Mouse (Mus musculus): ENCODE results near the gene Zfp382.
"Not testable (repeated sequence)": the region's sequence is repeated elsewhere in the genome, so short reads cannot be mapped to it uniquely, and the experiment has no call there.

Zfp382 gene

DNA sequence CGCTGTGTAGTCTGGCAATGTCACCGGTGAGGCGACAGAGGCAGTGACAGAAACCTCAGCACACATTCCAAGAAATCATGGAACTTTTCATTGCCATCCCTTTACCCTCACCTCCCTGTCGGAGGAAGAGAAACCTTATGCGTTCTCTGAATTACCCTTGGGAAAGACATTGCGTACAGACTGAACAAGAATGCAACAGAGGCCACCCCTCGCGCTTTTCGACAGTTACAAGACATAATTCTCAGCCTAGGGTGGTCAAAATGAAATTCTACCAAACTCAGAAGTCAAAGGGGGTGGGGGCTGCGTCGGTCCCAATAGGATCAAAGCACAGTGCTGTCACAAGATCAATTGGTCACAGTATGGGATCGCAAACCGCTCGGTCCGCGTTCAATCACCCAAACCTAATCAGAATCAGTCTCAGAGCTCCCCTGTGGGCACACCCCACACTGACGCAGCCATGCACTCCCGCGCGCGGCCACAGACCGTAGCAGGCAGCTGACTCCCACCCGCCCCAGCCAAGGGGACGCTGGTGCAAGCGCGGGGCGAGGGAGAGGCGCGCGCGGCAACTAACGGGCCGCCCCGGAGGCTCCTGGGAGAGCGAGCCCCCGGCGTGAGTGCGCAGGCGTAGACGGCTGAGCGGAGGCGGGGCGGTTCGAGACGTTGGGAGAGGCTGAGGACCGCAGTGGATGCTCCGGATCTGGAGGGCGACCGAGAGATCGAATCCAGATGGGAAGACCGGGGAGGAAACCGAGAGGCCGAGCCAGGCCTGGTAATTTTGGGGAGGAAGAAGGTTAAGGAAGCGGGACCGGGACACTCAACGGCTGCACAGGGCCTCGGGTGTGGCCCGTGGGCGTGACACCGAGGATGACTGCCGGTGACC, at the start of gene Zfp382:
Gene Zfp382 (plus strand): TSS at position 635 of the 880 bp plus-strand sequence.
- DNase-seq (ENCODE audit: low spot score), result peak; percentile 83

DNA sequence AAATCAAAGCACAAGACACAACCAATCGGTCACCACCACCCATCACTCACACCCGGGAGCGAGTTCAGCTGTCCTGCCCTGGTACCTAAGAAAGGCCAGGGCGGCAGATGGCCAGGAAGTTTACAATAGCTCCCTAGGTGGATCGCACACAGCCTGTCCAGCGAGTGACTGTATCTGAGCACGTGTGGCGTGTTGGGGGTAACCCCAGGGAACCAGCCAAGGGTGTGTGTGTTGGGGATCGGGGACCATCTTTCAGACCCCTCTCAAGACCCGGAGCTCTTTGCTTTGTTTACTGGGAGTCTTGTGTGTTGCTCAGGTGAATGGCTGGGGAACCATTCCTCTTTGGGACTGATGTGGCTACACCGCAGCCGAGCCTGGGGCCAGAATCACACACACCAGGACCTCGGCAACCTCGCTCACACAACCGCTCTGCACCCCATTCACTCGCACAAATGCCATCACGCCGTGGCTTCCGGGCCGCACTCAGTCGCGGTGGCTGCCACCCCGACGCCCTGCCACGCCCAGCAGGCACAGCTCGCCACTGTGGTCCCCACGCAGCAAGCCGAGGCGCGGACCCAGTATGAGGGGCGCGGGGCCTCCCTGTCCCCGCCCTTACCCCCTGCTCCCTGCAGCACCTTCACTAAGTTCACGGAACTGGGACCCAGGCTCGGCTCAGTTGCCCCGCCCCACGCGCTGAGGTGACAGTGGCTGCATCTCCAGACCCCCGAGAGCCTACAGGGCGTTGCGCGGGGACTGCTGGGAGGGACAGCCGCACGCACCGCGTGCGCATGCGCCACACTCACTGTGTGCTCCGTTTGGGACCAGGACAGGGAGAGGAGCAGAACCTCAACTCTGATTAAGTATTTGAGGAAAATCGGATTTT, 49.4 kb upstream of the Zfp382 start, which contains the start of gene Zfp82:
Gene Zfp82 (minus strand): TSS at position 755 of the 883 bp plus-strand sequence.
- DNase-seq (ENCODE audit: low spot score), result peak; percentile 73

DNA sequence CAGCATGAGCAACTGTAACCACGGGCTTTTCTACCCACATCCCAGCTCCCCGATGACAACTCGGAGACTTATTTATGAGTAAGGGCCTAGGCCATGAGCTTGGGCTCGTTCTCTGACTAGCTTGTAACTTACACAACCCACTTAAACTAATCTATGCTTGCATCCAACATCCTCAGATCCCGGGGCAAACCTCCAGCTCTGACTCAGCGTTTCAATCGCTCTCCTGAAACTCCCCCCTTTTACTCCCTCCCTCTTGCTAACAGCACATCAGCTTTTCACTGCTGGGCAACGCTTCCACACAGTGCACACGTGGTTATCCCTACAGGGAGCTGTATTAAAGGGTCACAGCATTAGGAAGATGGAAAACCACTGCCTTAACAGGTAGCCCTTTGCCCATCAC, 35.2 kb upstream of the Zfp382 start:
- no peak for DNase-seq (ENCODE audit: low spot score)

DNA sequence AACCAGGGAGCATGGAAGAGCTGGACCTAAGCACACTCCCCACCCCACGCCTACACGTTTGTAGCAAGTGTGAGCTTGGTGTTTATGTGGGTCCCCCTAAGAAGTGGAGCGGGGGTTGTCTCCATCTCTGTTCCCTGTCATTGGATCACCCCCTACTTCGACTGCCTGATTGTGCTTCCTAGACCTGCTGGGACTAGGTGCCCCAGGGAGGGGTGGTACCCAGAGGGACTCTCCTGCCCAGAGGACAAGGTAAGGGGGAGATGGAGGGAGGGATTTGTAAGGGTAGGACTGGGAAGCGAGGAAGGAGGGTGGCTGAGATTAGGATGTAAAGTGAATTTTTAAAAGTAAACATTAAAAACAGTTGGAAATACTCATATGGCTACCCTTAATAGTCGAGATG, 32.3 kb upstream of the Zfp382 start:
- no peak for DNase-seq (ENCODE audit: low spot score)

DNA sequence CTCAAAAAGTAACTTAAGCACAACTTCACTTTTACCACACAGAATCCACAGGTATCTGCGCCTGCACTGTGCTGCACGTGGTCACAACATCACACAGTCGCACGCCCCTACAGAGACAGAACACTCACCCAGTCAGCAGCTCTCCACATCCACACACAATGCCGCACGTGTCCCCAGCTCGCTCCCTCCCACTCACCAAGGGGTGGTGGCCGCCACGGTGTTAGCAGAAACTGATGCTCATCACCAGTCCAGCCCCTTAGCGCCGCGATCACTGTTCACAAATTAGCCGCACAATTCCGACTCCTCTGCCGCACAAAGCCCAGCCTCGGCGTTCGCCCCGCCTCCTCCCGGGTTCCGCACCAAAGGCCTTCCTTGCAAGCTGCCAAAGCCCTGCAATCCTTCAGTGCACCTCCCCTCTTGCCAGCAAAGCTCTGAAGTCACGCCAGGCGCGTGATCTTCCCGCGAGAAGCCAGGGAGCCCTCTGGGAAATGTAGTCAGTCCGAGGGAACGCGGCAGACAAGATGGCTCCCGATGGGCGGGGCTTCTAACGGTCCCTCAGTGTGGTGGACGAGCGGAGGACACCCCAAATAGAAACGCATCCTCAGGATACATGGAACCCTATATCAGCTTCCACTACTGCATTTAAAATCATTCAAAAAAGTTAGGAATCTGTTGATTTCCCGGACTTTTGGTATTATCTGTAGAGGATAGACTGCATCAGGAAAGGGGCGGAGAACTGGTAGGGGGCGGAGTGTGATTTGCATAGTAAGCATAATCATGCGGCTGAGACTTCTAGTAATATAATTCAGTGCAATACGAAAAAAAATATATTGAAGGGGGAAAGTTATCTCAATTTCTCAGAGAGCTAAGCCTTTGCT, 31.4 kb upstream of the Zfp382 start, which contains the start of the genes Gm26920 and Zfp566:
Gene Gm26920 (minus strand): TSS at position 319 of the 878 bp plus-strand sequence.
Gene Zfp566 (minus strand): TSS at position 436 of the 878 bp plus-strand sequence.
- peak; percentile 90 for DNase-seq (ENCODE audit: low spot score)

DNA sequence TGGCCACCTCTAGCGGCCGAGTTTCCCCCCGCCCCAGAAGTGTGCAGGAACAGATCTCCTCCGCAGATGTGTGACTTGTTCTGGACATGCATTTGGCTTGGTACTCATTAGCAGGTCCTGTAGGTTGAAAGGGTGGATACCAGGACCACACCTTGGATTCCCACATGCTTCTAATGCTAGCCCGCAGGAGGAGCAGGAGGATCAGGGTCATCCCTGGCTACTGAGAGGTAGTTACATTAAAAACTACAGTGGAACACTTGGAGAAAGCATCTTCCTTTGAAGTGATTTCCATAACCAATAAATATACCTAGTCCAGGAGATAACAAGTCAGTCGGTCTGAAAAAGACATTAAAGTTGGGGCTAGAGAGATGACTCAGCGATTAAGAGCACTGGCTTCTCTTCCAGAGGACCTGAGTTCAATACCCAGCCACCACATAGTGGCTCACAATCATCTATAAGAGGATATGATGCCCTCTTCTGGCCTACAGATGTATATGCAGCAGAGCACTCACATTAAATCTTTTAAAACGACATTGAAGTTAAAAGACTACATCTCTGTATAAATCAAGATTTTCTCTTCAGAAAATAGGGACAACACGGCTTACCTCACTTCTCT, 30.7 kb upstream of the Zfp382 start:
- no peak for DNase-seq (ENCODE audit: low spot score)

DNA sequence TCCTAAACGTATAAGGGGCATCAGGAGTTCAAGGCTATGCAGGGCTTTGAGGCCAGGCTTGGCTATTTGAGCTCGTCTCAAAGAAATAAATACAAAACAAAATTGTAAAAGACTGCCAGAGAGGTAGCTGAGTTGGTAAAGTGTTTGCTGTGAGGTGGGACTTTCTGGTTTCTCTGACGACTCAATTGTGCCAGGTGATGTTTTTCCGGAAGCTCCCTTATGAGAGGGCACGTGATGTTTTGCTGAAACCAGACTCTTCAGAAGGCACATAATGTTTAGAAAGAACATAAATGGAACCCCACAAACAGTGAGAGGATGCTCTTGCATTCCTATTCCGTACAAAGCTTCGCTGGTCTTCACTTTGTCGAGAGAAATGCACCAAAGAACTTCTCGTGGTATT, 29.1 kb upstream of the Zfp382 start:
- no peak for DNase-seq (ENCODE audit: low spot score)

DNA sequence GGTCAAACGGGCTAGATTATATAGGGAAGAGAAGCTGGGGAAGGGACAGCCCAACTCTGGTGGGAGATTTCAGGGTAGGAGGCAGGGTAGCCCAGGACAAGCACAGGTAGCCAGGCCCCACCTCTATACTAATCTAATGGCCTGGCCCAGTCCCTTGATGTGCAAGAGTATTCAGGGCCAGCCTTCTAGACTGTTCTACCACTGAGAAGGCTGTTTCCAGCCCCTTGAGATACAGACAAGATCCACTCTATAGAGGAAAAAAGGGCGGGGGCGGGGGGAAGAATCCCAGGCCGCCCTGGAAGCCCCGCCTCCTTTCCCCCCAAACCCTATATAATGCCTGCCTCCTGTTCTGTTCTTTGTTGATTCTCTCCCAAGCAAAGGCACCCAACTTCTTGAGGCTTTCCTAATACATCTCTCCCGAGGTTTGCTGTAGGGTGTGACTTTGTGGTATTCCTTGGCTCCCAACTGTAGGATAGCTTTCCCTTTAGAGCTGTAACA, 27.8 kb upstream of the Zfp382 start:
- no peak for DNase-seq (ENCODE audit: low spot score)

DNA sequence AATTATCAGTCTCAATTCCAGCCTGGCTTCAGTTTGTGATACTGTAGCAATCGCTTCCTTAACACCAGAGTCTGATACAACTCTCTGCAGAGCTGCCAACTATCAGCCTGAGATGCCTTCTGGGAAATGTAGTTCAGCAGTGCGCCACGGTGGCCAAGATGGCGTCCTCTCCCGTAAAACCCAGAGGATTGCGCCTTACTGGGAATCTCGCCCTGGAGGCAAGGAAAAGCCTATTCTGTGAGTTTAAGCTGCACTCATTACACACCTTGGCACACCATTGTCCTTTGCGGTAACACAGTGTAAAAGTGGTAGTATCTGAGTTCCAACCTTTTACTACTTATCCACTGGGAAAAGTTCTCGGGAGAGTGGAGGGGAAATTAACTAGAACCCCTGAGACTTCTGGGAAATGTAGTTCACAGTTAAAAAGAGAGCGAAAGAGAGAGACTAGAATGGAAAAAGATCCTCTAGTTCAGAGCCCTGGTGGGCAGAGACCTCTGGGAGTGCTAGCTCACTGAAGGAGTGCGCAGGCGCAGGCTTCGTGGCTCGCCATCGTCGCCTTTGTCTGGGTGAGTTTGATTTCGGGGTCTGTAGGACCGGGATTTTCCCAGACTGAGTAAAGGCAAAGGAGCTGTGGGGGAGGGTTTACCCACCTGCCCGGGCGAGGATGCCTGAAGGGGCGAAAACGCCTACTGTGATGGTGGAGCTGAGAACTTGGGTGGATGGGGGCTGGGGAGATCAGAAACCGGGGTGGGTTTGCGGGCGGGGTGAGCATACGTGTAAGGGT, 26.9 kb upstream of the Zfp382 start, which contains the start of gene Zfp260:
Gene Zfp260 (plus strand): TSS at position 132 of the 784 bp plus-strand sequence.
- peak; percentile 85 for DNase-seq (ENCODE audit: low spot score)

DNA sequence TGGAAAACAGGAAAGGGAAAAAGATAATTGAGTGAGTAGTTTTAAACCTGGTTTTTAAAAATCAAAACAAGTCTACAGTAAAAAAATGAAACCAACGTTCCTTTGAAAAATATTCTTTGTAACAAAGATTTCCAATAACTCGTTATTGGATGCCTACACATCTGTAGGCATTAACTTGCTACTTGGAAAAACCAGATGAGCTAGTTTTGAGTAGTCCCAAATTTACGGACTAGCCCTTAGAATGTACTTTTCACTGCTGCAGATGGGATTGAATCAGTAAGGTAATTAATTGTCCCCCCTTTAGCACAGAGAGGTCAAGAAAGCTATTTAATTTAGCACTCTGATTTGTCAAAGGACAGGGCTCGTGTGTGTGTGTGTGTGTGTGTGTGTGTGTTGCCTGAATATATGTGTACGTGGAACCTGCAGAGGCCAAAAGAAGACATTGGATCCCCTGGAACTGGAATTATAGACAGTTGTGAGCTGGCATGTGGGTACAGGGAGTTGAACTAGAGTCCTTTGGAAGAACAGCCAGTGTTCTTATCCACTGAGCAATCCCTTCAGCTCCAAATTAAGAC, 26.1 kb upstream of the Zfp382 start:
- no peak for DNase-seq (ENCODE audit: low spot score)

DNA sequence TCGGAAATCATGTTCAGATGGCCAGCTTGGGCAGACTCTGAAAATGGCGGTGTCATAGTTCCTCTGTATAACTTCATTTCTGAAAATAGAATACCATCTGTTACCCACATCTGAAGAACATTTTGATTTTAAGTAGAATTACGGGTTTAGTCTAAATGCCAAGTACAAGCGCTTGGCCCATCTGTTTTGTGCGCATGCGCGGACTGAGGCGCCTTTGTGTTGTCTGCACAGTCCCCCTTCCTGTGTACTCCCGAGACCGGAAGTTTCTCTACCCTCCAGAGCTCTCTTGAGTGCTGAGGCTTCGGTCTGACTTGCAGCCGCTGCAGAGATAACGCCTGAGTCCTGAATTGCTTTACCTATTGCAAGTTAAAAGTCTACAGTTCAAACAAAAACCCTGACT, 22.4 kb upstream of the Zfp382 start:
- DNase-seq (ENCODE audit: low spot score), result no peak

DNA sequence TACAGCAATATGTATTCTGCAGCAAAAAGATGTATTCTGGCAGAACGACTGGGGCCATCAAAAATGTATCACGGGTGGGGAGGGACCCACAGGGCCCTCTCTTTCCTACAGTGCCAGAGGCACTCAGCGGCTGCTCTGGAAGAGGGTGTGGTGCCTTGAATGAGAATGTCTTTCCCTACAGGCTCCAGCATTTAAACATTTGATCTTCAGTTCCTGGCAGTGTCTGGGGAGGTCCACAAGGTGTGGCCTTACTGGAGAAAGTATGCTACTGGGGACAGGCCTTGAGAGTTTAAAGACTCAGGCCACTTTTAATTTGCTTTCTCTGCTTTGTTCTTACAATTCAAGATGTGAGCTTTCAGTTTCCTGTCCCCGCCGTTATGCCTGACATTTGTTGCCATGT, 5.7 kb upstream of the Zfp382 start:
- no peak for DNase-seq (ENCODE audit: low spot score)

DNA sequence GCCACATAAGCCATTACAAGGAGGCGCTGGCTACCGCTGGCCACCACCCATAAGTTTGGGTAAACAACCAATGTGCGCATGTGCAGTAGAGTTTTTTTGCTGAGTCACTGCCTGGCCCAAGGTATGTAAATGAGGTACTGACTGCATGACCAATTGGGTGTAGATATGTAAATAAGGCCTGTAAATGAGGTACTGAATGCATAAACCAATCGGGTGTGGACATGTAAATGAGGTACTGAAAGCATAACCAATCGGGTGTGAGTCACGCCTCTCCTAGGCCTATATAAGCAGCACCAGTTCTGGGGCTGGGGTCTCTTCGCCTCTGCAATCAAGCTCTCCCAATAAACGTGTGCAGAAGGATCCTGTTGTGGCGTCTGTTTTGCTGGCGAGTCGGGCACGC, 3.8 kb upstream of the Zfp382 start:
- not testable (repeated sequence) for DNase-seq (ENCODE audit: low spot score)

DNA sequence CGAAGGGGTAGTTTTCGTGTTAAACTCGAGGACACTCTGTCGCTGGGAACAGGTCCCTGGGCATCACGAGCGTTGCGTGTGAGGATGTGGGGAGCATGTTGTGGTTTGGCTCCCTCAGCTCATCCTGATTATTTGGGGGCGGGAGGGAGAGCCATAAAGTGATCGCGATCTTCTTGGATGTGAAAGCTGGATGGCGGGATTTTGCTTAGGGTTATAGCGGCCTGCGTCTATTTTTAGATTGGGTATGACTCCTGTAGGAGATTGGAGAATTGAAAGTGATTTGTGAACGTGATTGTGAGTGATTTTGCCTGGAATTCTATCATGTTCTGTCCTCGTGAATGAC, 417 bp downstream of the Zfp382 start:
- no peak for DNase-seq (ENCODE audit: low spot score)

DNA sequence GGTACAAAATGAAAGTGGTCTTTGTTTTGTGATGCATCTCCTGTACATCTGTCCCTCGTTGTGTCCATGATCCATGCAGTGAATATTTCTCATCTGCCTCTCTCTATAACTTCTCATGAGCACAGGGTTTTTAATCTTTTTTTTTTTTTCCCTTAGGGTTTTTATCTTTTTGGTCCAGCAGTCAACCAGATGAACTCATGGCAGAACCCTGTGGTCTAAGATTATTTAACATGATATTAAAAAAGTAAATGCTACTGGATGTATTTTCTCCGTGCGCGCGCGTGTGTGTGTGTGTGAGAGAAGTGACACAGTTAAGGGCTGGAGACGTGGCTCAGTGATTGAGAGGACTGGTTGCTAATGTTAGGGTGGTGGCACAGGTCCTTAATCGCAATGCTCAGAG, 8.2 kb downstream of the Zfp382 start:
- no peak for DNase-seq (ENCODE audit: low spot score)

DNA sequence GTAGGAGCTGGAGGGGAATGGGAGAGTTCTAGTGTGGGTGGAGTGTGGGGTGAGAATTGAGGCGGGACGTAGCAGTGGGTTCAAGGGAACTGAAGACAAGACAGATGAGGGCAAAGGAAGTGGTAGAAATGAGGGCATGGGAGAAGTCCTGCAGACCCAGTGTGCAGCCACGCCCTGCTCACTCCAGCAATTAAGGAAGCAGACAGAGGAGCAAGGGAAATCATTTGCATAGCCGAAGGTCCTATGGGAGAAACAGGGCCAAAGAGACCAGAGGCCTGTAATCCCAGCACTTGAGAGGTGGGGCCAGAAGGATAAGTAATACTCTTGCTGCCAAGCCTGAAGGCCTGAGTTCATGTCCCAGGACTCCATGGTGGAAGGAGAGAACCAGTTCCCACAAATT, 10.7 kb downstream of the Zfp382 start:
- no peak for DNase-seq (ENCODE audit: low spot score)

DNA sequence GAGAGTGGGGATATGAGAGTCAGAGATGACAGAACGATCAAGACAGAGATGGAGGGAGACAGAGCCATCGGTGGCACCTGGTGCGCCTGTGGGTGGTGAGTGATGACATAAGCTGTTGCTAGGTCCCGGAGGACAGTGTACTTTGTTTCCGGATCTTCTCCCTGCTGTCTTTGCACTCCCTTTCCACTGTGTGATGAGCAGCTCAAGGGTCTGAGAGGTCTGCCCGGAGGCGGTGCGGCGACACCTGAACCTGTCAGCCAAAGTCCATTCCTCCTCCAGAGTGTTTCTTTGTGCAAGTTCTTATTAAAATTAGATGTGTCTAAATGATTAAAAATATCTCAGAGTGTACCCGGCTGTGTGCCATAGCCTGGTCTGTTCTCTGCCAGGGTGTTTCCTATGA, 15.1 kb downstream of the Zfp382 start:
- DNase-seq (ENCODE audit: low spot score), result no peak

DNA sequence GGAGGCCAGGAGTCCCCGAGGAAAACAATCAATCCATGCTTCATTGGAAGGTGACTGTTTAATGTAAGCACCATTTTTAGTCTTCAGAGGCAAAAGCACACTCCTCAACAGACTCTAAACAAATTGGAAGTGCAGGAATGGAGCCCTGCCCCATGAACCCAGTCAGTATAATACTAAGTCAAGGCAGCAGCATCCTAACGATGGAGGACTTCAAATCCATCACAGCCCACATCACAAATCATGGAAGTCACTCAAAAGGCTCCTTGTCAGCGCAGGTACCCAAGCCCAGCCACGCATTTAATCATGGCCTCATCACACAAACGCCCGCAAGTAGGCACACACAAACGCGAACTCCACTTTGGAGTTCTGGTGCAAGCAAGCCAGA, 21.4 kb downstream of the Zfp382 start:
- DNase-seq (ENCODE audit: low spot score), result no peak

DNA sequence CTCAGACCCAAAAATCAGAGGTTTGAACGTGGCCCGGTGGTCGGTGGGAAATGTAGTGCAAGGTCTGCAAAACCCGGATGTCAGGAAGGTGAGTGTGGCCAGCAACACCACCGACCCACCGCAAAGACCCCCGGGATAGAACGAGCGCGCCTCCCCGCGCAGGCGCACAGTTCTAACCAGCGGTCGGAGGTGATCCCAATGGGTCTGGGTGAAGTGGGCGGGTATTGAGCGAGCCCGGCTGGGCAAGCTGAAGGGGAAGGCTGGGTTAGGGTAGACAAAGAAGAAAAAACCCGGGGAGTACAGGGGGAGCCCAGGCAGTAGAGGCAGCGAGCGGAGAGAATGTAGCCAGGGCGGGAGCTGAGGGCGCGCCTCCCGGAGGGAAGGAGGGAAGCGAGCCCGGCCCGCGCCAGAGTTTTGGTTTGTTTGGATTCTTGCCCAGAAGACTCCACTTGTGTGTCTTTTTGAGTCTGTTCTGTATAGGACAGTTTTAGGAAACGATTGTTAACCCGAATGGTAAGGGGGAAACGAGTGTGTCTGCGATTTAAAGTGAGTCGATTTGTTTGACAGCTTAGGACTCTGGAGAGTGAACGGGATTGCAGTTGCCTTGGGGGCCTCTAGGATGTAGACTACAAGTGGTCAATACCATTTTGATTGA, 21.9 kb downstream of the Zfp382 start:
- peak; percentile 24 for DNase-seq (ENCODE audit: low spot score)

Data from urinary bladder, postnatal 25 days (tissue).